Mouse (Mus musculus): ENCODE results near the gene Sik2.

Gene Sik2

DNA sequence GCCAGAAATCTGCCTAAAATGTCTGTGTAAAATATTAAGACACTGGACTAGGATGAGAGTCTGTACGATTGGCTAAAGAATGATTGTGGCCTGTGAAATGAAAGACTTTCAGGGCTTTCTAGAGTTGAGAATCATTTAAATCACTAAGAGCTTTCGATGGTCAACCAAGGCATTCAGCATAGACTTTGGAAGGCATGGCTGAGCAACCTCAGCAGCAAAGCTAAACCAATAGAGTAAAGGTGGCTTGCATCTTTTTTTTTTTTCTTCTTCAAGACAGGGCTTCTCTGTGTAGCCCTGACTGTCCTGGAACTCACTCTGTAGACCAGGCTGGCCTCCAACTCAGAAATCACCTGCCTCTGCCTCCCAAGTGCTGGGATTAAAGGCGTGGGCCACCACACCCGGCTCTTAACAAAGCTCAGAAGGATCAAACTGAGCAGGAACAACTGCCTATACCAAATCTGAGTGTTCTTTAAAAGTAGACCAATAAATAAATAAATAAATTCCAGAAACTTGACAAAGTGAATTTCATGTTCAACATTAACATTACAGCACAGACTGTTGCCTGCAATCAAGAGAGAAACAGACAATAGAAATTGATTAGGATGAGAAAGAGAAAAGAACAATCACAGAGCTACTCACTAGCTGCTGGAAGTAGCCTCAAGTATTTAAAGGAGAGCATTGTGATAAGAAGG, 27.2 kb downstream of the Sik2 start:
- DNase-seq: no peak

DNA sequence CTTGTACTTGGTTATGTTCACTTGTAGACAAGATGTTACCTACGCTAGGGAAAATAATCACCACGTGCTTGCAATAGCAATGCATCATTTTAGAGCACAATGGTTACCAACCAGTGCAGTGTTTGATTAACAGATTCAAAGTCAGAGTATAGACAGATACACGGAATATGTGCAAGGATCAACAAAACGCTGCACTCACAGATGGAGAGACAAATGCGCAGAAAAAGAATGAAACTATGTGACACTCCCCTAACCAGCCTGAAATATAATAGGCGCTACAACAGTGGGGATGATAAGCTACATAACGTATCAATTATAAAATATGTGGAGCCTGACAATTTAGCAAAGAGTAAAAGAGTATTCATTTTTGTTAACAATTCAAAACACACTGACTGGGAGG, 34.2 kb downstream of the Sik2 start:
- DNase-seq: no peak

DNA sequence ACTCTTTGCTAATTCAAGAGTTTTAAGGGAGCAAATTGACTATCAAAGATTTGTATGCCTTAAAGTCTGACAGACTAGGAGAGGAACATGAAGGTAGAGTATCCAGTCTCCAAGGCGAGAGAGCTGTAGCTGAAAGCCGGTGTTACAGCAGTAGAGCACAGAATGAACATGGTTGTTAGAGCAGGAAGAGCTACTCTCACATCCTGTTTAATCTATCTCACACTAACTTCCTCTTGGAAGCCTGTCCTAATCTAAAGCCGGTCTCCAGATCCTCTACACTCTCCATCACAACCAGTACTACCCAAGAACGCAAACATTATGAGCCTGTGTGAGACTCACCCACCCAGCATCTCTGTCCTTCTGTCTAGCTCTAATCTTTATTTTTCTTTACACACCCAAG, 38.5 kb downstream of the Sik2 start:
- no peak for DNase-seq

DNA sequence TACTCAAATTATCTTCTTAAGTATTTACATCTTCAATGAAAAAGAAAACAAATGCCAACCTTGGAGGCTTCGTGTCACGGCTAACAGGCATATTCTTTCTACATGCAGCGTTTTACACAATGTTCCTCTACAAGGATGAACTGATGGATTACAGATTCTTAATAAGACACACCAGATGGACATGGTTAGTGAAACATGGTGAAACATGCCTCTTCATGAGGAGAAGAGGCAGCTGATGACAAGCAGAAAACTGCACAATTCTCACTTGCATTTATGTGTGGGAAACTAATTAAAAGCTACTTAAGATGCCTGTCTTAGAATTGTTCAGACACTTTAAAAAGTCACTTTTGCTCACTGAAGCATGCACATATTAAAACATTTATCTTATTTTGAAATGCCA, 39.6 kb downstream of the Sik2 start:
- DNase-seq: no peak

DNA sequence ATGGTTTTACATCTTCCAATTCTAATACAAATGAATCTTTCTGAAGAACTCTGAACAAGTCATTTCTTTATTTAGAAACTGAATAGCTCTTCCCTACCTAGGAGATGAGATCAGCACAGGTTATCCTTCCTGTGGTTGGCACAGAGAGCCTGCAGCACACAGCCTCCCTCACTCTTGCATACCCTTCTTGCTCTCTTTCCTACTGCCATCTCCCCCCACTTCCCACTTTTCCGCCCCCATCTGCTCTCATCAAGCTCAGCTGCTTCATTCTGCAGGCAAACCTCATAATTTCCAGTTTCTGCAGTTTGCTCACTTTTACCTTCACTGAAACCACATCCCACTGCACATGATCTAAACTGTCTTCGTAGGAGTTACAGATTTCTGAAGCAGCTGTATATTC, 42.6 kb downstream of the Sik2 start:
- no peak for DNase-seq

DNA sequence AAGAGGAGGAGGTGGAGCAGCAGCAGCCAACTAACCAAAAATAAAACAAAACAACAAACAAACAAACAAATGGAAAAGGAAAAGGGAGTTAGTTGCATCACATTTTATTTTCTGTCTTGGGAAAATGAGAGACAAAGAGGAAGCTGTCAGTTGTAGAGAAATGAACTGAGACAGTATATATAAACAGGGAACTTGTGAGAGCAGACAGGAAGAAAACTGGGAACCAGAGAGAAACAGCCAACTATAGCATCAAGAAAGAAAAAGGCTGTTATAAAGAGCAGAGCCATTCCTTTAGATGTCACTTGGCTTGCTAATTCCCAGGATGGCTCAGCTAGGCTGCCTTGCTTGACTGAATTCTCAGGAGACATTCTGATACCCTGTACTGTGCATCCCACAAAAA, 43.5 kb downstream of the Sik2 start:
- DNase-seq: no peak

DNA sequence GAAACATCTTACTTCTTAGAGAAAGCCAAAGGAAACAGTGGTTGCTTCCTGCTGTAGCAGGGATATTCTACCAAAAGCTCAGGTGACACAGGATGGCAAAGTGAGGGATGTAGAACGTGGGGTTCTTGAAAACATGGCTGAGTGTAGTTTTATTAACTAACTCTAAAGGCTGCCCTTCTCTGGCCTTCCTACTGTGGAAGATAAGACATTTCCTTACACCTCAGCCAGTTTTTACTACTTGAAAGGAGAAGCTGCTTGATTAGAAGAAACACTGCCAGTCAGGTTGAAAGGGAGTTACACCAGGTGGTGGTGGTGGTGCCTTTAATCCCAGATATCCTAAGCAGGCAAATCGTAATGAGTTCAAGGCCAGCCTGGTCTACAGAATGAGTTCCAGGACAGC, 44.0 kb downstream of the Sik2 start:
- DNase-seq: no peak

DNA sequence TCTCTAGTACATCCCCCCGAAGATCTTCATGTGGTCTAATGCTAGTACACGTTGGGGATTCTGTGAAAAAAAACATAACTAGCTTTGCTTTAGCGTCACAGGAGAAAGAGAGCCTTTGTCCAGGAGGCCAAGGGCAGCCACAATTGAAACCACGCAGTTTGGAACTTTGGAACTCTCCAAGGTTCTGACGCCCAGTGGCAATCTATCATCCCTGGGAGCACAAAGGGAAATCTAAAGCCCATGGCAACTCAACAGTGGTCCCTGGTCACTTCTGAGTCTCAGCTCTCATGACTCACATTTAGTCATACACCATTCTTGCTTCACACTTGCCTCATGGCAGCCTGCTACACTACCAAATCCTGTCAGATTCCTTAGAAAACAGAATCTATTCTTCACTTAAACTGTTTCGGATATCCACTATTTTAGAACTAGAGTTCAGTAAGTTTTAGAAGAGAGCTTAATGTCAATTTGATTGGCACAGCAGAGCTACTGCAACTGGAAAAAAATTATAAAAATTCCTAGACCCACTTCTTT, 50.9 kb downstream of the Sik2 start:
- DNase-seq: no peak

DNA sequence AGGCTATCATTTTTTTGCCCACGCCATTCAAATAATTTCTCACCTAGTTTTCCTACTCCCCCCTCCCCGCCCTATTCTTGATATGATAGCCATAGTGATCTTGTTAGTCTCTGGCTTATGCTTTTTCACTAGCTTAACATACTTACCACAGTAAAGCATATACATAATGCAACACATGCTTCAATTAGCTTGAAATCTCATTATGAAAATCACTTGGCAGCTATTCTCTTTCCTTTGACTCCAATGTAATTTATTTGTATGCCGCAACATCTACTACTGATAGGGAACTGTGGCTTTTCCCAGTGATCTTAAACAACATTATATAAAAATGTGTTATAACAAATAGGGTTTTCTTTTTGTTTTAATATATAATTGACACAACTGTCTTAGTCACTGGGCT, 53.7 kb downstream of the Sik2 start:
- DNase-seq: no peak

DNA sequence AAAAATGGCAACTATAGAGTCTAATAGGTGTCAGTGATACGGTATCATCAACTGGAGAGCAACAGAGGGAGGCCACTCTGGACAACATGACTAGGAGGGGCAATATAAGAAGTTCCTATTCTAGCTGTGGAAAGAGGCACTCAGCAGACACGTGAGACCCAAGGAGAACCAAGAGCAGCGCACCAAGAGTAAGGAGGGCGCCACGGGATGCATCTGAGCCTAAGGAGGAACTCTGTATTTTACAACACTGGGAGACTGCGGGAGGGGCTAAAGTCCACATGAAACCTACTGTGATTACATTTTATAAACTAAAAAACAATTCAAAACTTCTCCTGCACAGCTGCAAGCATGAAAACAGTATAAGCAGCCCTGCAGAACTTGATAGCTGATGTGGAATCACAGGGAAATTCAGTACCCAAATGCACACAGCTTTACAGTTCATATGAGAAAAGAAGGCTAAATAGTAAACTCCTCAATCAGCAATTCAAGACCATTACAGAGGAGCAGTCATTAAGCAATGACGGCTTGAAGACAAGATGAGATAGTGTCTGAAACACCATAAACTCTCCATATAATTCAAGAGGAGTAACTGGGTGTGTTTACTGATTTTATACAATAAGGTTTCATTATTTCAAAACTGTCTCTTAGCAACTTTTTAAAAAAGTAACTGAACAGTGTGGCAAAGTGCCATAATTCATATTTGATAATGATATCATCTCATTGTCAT, 60.6 kb downstream of the Sik2 start:
- no peak for DNase-seq

DNA sequence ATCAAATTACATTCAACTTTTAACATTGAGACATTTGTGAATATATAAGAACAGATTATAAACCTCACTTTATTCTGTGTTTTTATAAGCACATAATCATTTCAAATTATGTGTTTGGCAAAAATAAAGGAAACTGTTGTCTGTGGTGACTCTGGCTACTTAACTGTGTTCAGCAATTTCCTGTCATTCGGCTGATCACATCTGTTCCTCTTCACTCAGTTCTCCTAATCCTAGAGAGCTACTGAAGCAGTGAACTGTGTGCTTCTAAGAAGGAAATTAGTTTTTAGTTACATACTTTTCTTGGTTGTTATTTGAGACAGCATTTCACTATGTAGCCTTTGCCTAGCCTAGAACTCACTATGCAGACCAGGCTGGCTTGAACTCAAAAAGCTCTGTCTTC, 62.5 kb downstream of the Sik2 start:
- DNase-seq: no peak

DNA sequence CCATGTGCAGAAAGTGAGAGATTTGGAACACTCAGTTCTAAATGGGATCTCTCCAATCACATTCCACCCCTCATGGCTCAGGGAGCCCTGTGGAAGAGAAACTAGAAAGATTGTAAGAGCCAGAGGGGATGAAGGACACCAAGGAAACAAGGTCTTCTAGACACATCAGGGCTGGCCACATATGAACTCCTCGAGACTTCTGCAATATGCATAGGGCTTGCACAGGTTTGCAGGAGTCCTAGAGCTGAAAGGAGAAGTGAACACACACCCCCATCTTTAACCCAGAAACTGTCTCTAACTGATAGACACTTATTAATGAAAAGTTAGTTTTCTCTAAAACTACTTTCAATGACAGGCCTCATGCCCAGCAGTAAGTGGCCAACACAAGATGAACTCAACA, 64.0 kb downstream of the Sik2 start:
- no peak for DNase-seq

DNA sequence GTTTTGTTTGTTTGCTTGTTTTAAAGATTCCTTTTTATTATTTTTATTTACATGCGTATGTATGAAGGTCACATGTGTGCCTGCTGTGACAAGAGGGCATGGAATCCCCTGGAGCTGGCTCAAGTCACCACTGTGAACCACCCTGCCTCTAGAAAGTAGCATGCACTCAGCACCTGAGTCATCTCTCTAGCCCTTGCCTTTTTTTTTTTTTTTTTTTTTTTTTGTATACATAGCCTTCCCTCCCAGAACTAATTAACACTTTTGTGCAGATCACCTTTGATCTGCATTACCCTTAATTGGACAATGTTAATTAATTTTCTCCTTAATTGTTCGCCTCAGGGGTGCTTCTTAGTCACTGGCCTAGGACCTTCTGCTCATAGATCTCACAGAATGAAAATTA, 66.2 kb downstream of the Sik2 start:
- no peak for DNase-seq

DNA sequence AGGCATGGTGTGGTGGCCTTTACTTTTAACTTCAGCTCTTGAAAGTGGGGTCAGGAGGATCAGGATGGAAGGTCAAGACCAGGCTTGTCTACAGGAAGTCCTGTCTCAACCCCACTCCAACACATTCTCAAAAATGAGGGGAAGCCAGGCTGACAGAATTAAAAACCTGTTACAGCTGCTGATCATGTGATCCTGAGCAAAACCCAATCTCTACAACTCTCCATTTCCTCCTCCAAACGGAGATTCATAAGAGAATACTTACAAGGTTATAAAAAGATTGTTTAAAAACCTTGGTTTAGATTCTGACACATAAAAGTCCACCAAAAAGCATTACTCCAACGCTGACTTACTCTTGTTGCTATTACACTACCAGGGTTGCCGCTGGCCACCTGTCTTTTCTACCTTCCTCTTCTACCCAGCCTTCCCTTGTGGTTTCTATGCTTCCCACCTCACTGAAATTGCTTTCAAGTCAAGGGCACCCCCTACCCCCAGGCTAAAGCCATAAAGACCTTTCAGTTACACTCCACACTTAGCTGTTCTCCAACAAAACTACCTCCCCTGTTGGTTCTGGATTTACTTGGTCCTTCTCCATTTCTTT, 67.0 kb downstream of the Sik2 start:
- DNase-seq: no peak

DNA sequence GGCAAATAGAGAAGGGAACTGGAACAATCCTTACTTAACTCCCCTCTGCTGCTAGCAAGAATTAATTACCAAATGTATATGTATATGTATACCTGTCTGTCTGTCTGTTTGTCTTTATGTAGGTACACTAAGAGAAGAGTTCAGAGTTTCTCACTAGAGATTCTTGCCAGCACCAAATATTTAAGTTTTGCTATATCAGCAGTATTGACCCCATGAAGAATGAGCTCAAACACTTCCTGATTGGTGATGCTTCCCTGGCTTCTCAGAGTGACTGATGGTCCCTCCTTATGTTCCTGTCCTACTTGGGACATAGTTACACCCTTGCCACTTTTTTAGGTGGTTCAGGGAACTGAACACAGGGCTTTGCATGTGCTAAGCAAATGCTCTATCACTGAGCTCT, 78.9 kb downstream of the Sik2 start:
- DNase-seq: no peak

DNA sequence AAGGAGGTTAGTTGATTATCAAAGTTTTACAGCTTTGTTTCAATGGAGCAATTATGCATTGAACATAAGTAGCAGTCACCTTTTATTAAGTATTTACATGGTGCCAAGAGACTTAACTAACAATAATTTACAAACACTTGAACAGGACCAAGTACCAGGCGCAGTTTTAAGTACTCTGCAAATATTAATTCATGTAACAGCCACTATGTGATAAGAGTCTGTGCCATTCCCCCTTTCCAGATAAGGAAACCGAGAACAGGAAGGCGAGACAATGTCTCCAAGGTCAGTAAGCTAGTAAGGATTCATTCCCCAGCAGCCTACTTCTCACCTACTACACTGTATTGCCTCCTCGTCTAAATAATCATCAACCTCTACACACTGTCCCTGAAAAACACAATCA, 83.1 kb downstream of the Sik2 start:
- no peak for DNase-seq

DNA sequence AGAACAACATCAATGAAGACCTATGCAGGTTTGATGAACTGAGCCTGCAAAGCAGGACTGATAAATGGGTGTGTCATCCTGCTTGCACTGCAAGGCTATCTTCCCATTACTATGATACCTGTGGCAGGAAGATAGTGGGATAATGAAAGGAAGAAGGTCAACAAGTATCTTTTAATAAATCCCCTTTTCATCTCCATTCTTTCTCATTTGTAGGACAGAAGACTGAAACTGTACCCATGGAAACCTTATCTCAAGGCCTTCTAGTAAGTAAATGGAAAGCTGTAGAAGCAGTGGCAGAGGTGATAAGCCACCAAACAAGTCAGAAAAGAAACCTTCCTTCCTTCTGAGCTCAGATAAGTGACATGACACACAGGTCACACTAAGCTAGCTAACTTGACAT, 84.4 kb downstream of the Sik2 start:
- no peak for DNase-seq

DNA sequence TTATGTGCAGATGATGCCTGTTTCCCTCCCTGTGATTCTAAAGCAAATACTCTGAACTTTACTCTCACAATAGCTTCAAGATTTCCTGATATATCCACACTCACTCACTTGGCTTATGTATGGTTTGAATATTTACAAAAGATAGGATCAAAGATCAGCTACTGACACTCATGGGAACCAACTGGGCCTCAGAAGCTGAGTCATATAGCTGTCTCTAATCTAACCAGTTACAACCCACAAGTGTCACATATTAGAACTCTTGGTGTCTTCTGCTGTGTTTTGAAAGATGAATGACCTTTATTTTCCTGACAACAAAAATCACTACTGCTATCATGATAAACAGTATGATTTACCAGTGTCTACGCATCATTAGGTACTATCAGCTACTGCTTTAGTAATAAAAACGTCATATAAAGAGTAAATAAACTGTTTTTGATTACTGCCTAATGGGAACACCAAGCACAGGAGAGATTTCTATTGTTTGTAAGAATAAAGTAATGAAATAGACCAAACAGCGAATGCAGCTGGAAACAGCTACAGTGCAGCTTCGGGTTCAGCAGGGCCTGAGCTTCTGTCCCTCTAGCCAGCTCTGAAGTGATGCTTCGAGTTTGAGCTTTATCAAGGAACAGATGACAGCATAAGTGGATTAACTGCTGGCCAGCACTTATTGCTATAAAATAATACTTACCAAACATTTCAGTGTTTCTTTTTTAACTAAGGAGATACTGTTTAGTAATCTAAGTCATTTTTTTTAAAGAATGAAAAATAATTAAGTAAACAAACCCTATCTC, 86.3 kb downstream of the Sik2 start:
- no peak for DNase-seq

DNA sequence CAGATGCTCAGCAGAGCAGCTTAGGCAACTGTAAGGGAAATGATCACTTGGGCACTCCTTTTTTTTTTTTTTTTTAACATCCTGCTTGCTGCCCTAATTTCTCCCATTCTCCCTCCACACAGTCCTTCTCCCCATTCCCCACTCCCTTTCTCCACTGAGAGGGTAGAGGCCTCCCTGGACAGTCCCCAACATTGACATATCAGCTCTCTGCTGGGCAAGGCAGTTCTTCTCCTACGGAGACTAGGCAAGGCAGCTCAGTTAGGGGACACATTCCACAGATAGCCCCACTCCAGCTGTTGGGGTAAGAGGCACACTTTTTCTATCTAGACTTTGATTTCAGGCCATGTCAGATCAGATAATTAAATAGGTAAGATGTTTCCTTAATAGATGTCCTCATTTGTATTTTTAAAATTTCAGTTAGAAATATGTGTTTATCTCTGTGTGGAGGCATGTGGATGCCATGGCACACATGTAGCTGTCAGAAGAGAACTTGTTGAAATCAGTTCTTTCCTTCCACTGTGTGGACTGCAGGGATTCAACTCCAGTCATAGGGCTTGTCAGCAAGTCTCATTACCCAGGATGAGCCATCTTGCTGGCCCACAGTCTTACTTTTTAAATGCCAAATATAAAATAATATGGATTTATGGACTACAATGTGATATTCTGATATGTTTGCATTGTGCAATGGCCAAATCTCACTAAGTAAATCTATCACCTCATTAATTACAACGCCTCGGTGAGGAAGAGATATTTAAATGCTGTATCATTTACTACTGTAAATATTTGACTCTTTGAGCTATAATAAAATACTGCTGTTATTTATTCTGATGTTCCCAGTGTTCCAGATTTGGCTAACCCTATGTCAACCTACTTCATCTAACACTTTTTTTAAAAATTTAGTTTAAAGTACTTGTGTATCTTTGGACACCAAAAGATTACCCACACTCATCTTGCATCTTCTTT, 87.7 kb downstream of the Sik2 start:
- no peak for DNase-seq

DNA sequence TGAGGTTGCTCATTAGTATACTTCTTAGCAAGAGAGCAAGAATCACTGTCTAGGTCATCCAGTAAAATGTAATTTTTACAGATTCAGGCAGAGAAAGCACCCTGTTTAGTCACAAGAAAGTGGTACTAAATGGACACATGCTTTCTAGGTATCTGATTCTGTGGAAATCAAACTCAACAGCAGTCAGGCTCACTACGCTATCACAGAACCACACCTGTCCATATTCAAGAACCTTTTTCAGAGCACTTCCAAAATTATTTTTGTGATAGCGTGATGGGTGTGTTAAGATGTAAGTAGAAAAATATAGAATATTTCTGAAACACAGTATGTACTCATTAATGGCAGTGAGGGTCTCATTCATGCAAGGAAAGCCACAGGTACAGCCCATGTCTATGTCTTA, 89.3 kb downstream of the Sik2 start:
- DNase-seq: no peak

DNA sequence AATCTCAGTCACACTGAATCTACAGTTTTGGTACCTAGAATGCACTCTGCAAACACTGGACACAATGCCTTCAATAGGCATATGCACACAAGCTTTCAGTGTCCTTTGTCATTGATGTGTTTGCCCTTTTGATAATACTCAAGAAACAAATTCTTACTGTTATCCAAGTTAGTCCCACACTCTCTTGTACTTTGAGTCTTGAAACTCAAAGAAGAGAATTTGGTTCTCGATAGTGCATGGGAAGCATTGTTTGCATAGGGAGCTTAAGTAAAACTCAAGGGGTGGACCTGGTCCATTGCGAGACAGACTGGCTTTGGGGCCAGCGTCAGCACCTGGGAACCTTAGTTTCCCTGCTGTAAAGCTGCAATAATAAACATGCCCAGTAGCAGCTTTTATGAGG, 90.7 kb downstream of the Sik2 start:
- no peak for DNase-seq

DNA sequence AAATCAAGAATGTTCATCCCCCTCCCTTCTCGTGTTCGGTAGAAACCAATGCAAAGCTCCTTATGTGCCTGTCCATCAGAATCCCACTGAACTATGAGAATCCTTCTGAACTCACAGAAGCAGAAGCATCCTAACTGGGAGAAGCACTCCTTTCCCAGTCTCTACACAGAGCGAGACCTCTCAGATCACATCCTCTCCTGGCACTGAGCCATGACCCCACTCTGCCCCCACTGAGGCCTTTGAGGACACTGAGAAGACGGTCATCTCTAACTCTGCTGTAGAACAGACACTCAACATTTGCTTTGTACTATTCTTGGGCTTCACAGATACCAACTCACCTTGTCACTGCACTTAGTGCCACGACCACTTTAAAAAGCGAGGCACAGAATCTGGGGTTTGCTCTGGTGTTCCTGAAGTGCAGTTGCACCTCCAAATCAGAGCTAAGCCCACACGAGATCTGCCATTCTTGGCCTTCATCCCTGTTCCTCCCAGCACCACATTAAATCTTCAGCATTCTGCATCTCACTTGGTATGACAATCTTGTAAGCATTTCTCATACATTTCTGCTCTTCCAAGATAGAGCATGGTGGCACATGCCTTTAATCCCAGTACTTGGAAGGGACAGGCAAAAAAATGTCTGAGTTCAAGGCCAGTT, 96.9 kb downstream of the Sik2 start:
- peak; percentile 88 for DNase-seq

Measured in heart, adult 11 months (tissue).